Mouse (Mus musculus): Measurements from ENCODE around the gene Baz1b.
A peak's percentile ranks its signal among the peaks of the same experiment; 100 is the strongest.

Baz1b gene

GRCm38 (mm10) chr5:135241474-135241873 lies 54.4 kb downstream of the Baz1b start:
- no peak for DNase-seq

DNA sequence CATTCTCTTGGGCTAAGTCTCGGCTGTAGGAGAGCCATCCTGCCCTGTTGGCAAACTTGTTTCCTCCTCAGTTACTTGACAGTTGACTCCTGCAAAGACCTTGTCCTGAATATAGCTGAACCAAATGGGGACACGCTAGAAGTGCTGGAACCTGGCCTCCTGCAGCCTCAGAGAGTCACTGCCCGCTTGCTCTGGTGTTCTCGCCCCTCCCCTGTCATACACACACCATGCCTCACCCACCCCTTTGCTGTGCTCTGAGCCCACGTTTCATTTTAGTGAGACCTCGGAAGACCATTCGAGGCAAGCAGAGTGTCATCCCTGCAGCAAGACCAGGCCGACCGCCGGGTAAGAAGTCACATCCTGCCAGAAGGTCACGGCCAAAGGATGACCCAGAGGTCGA lies 55.1 kb downstream of the Baz1b start:
- no peak for DNase-seq

DNA sequence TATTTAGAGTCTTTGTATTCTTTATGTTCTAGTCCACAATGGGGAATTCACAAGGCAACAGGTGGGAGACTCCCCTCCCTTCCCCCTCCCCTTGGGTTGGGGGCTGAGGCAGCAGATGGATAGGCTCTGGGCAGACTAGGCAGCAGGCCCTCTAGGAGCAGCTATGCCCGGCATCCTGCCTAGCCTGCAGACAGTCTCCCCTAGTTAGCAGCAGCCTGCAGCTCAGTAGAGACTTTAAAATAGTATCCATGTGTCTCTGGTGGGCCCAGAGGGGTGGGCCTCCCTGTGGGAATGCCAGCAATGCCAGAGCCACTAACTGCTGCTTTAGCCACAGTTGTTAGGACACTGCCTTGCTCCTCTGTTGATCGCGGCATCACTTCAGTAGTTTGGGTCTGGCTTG lies 55.5 kb downstream of the Baz1b start:
- no peak for DNase-seq

- no peak for DNase-seq
Observed at GRCm38 (mm10) chr5:135243166-135243565, 56.1 kb downstream of the Baz1b start.

DNA sequence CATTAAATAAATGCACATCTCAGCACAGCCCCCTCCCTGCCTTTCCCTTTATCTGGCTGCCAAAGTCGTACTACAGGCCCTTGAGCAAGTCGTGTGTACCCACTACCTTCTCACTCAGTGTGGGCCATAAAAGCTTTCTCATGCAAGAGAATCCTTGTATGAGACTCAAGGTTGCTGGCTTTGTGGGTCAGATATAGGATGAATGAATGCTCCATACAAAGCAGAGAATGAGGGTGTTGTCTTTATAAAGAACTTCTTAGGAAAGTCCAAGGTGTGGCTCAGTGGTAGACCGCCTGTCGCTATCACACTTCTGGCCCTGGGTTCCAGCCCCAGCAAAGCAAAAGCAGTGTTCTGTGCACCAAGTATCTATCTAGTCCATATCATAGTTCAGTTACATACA lies 59.5 kb downstream of the Baz1b start:
- no peak for DNase-seq

GRCm38 (mm10) chr5:135247337-135247736 lies 60.3 kb downstream of the Baz1b start:
- no peak for DNase-seq

DNA sequence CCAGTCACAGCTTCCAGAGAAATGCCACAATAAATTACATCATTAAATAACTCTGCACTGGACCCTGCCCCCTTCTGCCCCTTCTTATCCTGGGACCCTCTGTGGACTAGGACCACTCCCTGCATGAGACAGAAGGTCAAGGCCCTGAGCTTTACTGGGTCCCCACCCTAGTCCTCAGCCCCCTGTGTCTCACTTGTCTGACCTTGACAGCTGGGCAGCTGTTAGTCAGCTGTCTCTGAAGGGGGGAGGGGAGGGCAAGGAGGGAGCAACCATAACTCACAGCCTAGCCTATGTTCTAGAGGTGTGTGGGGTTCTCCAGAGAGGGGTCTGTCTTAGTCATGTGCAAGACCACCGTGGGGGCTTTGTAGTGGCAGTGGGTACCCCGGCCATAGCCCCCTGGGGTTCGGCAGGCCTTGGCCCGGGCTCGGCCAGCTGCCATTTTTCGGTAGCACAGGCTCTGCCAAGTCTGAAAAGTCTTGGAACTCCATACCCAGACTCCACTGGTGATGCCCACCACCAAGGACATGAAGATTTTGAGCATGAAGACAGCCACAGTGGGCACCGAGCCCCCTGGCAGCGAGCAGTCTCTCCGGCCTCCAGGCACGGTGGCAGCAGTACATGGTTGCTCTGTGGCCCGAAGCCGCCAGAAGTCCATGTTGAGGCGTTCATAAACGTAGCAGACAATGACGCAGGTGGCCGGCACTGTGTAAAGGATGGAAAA lies 62.1 kb downstream of the Baz1b start:
- no peak for DNase-seq

GRCm38 (mm10) chr5:135250186-135251078 lies 63.4 kb downstream of the Baz1b start:
- DNase-seq, result no peak

GRCm38 (mm10) chr5:135251079-135251454 lies 64.0 kb downstream of the Baz1b start, which contains the start of gene Fzd9:
Fzd9 (minus strand) TSS chr5:135251230.
- peak; percentile 49 for DNase-seq

DNA sequence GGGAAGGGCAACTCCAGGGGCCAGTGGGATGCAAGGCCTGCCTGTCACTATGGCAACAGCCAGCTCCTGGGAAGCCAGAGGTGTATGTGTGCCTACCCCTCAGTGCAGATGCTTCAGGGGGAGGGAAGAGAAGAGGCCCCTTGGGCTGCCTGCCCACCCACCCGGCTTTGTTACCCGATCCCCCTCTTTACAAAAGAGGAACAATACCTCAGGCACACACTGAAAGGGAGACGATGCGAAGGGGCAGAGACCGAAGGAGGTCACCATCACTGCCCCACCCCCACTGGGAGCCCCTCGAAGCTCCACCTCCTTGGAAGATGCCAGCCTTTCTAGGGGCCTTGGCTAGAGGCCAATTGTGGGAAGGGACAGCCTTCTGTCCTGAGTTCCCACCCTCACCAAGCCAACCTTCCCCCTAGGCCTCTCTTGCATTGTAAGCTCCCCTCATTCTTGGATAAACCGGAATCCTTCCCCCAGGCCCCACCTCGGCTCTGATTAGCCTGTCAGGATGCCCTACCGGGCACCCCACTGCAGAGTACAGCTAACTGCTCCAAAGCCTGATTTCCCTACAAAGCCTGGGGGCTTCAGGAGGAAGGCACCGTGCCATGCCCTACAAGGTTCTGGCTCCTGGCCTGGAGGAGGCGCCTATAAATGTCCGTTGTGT lies 66.8 kb downstream of the Baz1b start:
- DNase-seq, result no peak

DNA sequence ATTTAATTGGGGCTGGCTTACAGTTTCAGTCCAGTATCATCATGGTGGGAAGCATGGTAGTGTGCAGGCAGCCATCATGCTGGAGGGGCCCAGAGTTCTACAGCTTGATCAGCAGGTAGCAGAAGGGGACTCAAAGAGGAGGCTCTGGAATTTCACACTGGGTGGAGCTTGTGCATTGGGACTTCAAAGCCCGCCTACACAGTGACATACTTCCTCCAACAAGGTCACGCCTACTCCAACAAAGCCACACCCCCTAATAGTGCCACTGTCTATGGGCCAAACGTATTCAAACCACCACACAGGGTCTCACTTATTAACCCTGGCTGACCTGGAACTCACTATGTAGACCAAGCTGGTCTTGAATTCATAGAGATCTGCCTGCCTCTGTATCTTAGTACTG lies 69.1 kb downstream of the Baz1b start:
- DNase-seq, result no peak

DNA sequence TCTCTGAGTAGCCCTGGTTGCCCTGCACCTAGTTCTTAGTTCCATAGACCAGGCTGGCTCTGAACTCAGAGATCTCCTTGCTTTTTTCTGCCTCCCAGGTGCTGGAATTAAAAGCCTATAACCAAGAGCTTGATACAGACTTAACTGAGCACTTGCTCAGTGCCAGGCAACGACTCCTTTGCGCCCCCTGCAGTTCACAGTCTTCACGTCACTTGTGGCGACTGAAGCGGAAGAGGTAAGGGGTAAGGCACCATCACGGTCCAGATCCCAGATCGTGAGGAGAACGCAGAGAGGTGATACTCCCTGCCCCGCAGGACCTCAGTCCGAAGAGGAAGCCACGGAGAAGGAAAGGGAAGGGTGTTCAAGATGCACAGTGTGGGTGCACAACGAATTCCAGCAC lies 70.5 kb downstream of the Baz1b start:
- DNase-seq, result no peak

GRCm38 (mm10) chr5:135258280-135259150 lies 71.5 kb downstream of the Baz1b start:
- DNase-seq, result no peak

DNA sequence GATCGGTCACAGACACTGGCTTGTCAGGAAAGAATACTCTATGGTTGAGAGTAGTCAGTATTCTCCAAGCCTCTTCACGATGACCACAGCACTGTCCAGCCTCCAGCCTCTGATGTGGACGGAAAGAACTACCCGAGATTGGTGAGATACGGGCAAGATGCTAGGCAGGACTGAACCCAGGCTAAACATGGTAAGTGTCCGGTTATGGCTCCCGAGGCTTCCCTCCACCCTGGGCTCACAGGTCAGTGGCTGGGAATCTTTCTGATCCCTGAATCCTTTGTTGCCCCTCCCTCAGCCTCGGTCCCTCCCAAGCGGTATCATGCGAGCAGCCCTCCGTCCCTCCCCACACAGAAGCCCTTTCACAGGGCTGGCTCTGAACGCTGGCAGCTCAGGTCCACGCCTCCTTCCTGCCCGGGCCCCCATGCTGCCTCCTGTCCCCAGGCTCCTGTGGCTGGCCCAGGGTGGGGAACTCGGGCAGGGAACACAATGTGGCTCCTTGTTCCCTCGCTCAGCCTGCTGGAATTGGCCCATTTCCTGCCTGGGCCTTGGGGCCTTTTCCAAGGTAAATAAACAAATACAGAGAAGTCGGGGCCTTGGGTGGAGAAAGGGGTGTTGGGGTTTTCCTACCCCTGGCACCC lies 76.9 kb downstream of the Baz1b start:
- no peak for DNase-seq

DNA sequence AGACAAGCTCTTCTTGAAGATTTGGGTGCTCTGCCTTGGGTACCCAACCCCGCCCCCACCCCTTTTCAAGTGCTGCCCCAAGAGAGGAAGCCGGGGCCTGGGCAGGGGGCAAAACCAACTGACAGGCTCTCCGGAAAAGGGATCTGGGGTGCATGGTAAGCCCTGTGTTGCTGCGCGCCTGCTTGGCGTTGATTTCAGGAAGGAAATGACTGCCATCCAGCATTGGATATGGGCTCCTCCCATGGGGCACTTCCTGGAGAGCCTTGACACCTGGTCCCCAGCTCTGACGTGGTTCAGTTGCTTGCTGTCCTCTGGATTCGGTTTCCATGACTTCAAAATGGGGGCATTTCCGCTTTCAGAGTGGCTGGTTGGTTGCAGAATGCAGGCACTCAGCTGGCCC lies 77.5 kb downstream of the Baz1b start:
- DNase-seq, result no peak

- DNase-seq, result no peak
Observed at GRCm38 (mm10) chr5:135269451-135269850, 82.4 kb downstream of the Baz1b start.

GRCm38 (mm10) chr5:135270361-135270760 lies 83.3 kb downstream of the Baz1b start:
- DNase-seq, result no peak

DNA sequence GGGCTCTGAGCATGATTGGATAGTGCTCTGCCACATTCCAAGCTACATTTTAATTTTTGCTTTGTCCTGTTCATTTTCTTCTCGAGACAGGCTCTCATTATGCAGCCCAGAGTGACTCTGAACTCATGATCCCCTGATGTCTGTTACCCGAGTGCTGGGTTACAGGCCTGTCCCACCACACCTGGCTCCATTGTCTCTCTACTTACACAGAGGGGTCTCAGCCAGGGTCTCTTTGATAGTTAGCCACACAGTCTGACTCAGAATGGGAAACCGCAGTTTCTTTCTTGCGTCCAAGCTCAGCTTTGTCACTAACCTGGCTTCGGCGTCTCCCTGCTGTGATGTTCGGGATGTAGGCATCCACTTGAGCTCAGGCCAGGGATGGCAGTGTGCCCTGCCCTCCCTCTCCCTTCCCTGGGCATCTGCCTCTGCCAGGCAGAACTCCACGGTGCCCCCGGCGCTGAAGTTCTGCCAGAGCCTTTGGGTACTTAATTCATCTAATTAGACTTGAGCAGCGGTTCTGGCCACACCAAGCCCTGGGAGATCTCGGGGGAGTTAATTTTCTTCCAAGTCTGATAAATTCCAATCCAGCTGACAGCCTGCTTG lies 84.6 kb downstream of the Baz1b start:
- DNase-seq, result no peak

- no peak for DNase-seq
Observed at GRCm38 (mm10) chr5:135274663-135275396, 87.8 kb downstream of the Baz1b start.

GRCm38 (mm10) chr5:135276597-135276996 lies 89.5 kb downstream of the Baz1b start:
- no peak for DNase-seq

DNA sequence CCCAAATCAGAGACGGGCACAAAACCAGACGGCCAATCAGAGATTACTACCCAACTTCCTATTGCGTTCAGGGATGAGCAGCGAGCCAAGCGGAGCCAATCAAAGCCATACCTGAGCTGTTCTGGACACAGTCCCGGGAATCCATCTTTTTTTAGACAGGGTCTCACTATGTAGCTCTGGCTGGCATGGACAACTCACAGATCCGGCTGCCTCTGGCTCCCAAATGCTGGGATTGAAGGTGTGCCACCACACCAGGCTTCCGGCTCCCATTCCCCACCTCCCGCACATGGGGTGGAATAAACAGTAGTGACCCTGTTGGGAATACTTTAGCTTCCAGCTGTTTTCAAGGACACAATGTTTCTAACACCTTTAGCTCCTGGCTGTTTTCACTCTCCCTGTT lies 93.2 kb downstream of the Baz1b start:
- no peak for DNase-seq

All from cerebellum, adult 11 months (tissue).